Mouse (Mus musculus): Measurements from ENCODE around the gene Mrpl38.
"Not testable (repeated sequence)": the region's sequence is repeated elsewhere in the genome, so short reads cannot be mapped to it uniquely, and the experiment has no call there.

Mrpl38 gene

GRCm38 (mm10) chr11:116143468-116143867 is 4.8 kb upstream of the Mrpl38 start:
- DNase-seq = no peak

GRCm38 (mm10) chr11:116142211-116142991 is 3.7 kb upstream of the Mrpl38 start:
- no peak for DNase-seq

- no peak for DNase-seq
Observed at GRCm38 (mm10) chr11:116138096-116138467, 586 bp downstream of the Mrpl38 start.

GRCm38 (mm10) chr11:116134171-116134570 is 4.5 kb downstream of the Mrpl38 start:
- DNase-seq = no peak

GRCm38 (mm10) chr11:116133497-116133896 is 5.2 kb downstream of the Mrpl38 start:
- no peak for DNase-seq

- peak; percentile 49 for DNase-seq
Observed at GRCm38 (mm10) chr11:116132366-116133333, 6.0 kb downstream of the Mrpl38 start.

GRCm38 (mm10) chr11:116131349-116132170 is 7.1 kb downstream of the Mrpl38 start:
- peak; percentile 22 for DNase-seq

- peak; percentile 94 for DNase-seq
Observed at GRCm38 (mm10) chr11:116130488-116131205, 8.0 kb downstream of the Mrpl38 start, which contains the start of gene Trim65. Gene Trim65 (minus strand): TSS chr11:116131128.

GRCm38 (mm10) chr11:116129993-116130487 is 8.6 kb downstream of the Mrpl38 start:
- no peak for DNase-seq

GRCm38 (mm10) chr11:116129091-116129790 is 9.4 kb downstream of the Mrpl38 start:
- no peak for DNase-seq

- DNase-seq = no peak
Observed at GRCm38 (mm10) chr11:116127986-116128385, 10.7 kb downstream of the Mrpl38 start.

GRCm38 (mm10) chr11:116127156-116127980 is 11.3 kb downstream of the Mrpl38 start, which contains the start of gene Trim47:
Gene Trim47 (minus strand): TSS chr11:116127210.
- peak; percentile 89 for DNase-seq

- no peak for DNase-seq
Observed at GRCm38 (mm10) chr11:116126261-116126660, 12.4 kb downstream of the Mrpl38 start.

GRCm38 (mm10) chr11:116121731-116122245 is 16.9 kb downstream of the Mrpl38 start:
- DNase-seq = not testable (repeated sequence)

GRCm38 (mm10) chr11:116117819-116118218 is 20.8 kb downstream of the Mrpl38 start:
- DNase-seq = no peak

- DNase-seq = no peak
Observed at GRCm38 (mm10) chr11:116117241-116117640, 21.4 kb downstream of the Mrpl38 start.

- no peak for DNase-seq
Observed at GRCm38 (mm10) chr11:116111611-116112203, 27.0 kb downstream of the Mrpl38 start.

GRCm38 (mm10) chr11:116111067-116111466 is 27.6 kb downstream of the Mrpl38 start:
- no peak for DNase-seq

GRCm38 (mm10) chr11:116110540-116110939 is 28.1 kb downstream of the Mrpl38 start:
- DNase-seq = peak; percentile 59

Measured in kidney, postnatal 14 days (tissue).